Comparison of ENCODE assay signal across 15 mouse cellular contexts in genomic region chr7:4613740-4614403, GRCm38 (mm10). TPM values are rescaled to one million over a fixed set of nuclear protein-coding genes. Genes with fewer than 3 reads are reported as not detected.
DNase-seq lines count a peak whose midpoint lies in the region; ATAC-seq and TF ChIP-seq lines count a peak whose summit lies in the region.
"Had no signal": no experiment of that assay in that cellular context is flagged by ENCODE, and none has a peak within 500 bp of the region (broad histone marks: within the 10 kb centered on the region; RNA-seq: fewer than 3 reads in every experiment).

No protein-coding gene starts in this region.

- 19% methylated on average over 14 of the region's 14 CpGs for WGBS in bone marrow, adult 2 months
- 21% methylated on average over 14 of the region's 14 CpGs for WGBS in liver, embryonic 14.5 days (ENCODE audit: insufficient replicate concordance)
- 46% methylated on average over 14 of the region's 14 CpGs for WGBS in stomach, postnatal 0 days

- TF ChIP-seq CTCF in bone marrow, adult 2 months (IDR thresholded peaks at IDR 0.05; ENCODE audit: control insufficient read depth, insufficient read depth, low read length), result no peak
- TF ChIP-seq CTCF in liver, embryonic 14.5 days (IDR thresholded peaks at IDR 0.05; ENCODE audit: low read depth), result no peak
- no peak for TF ChIP-seq CTCF in stomach, postnatal 0 days (IDR thresholded peaks at IDR 0.05; ENCODE audit: low read depth)

- ATAC-seq in liver, embryonic 14.5 days (ENCODE audit: insufficient read depth), result peak; percentile 95
- no peak for ATAC-seq in stomach, postnatal 0 days (ENCODE audit: low FRiP score, low TSS enrichment)
- ATAC-seq: intestine, embryonic 15.5 days had no signal

- peak overlapping the region; percentile 42; the same call in 1 of the 2 replicates for H3K27ac ChIP-seq in bone marrow, adult 2 months (ENCODE audit: control insufficient read depth, insufficient read depth, low read depth, low read length, poor library complexity)
- H3K27ac ChIP-seq in liver, embryonic 14.5 days, result peak overlapping the region; percentile 76
- H3K27ac ChIP-seq in stomach, postnatal 0 days (replicated peaks), result no peak overlapping the region
- H3K27ac ChIP-seq: heart, embryonic 13.5 days; intestine, embryonic 15.5 days; left cerebral cortex, adult 2 months had no signal

- no peaks in the 10 kb centered on the region for H3K36me3 ChIP-seq in liver, embryonic 14.5 days (replicated peaks; ENCODE audit: control insufficient read depth, insufficient read depth, low read depth)
- no peaks in the 10 kb centered on the region for H3K36me3 ChIP-seq in stomach, postnatal 0 days (ENCODE audit: control insufficient read depth, insufficient read depth, low read length)
- H3K36me3 ChIP-seq: heart, embryonic 13.5 days; intestine, embryonic 15.5 days had no signal

- no peak for TF ChIP-seq POLR2A in bone marrow, adult 2 months (IDR thresholded peaks at IDR 0.05; ENCODE audit: borderline replicate concordance, control insufficient read depth, low read depth, low read length)

- H3K27me3 ChIP-seq in liver, embryonic 14.5 days (ENCODE audit: control insufficient read depth, insufficient read depth, low read length), result no peaks in the 10 kb centered on the region
- H3K27me3 ChIP-seq in stomach, postnatal 0 days (ENCODE audit: control insufficient read depth, insufficient read depth, low read length), result no peaks in the 10 kb centered on the region
- H3K27me3 ChIP-seq: heart, embryonic 13.5 days; intestine, embryonic 15.5 days had no signal

- H3K4me2 ChIP-seq in liver, embryonic 14.5 days (ENCODE audit: low read depth), result peak overlapping the region; percentile 60
- H3K4me2 ChIP-seq in stomach, postnatal 0 days (replicated peaks; ENCODE audit: low read depth), result no peak overlapping the region
- H3K4me2 ChIP-seq: heart, embryonic 13.5 days; intestine, embryonic 15.5 days; midbrain, embryonic 11.5 days had no signal

- no peak overlapping the region for H3K4me3 ChIP-seq in bone marrow, adult 2 months (replicated peaks; ENCODE audit: control insufficient read depth, low read depth, low read length)
- peak overlapping the region; percentile 12 to 44 for H3K4me3 ChIP-seq in liver, embryonic 14.5 days (ENCODE audit: insufficient read depth in 1 of 2, low read depth in 2 of 2, low read length in 2 of 2)
- no peak overlapping the region for H3K4me3 ChIP-seq in stomach, postnatal 0 days (ENCODE audit: low read depth, low read length)
- H3K4me3 ChIP-seq: heart, embryonic 13.5 days; intestine, embryonic 15.5 days; left cerebral cortex, adult 2 months had no signal

- H3K9me3 ChIP-seq in liver, embryonic 14.5 days (ENCODE audit: control insufficient read depth, low read length), result no peaks in the 10 kb centered on the region
- H3K9me3 ChIP-seq in stomach, postnatal 0 days (ENCODE audit: control insufficient read depth, low read length), result no peaks in the 10 kb centered on the region
- H3K9me3 ChIP-seq: heart, embryonic 13.5 days; intestine, embryonic 15.5 days had no signal

- DNase-seq in kidney, adult 11 months, result peak; percentile 35
- DNase-seq in kidney, postnatal 10 days, result no peak
- peak; percentile 81 for DNase-seq in CD4-positive helper T cell, adult 2 months (ENCODE audit: low read depth, low spot score)
- DNase-seq in liver, embryonic 14.5 days (ENCODE audit: low read depth in 3 of 3, low spot score in 3 of 3), result peak in 1 of 3 experiments; percentile 53
- no peak for DNase-seq in stomach, postnatal 0 days (ENCODE audit: low spot score)
- no peak for DNase-seq in cerebellum, postnatal 10 days
- DNase-seq in gastrocnemius, postnatal 10 days, result no peak
- DNase-seq: embryo, embryonic 11 days; lung, adult 2 months had no signal

- no peaks in the 10 kb centered on the region; the same call in 1 of the 2 replicates for H3K4me1 ChIP-seq in bone marrow, adult 2 months (ENCODE audit: control insufficient read depth, insufficient read depth, low read length)
- H3K4me1 ChIP-seq in liver, embryonic 14.5 days (replicated peaks; ENCODE audit: control insufficient read depth in 2 of 2, insufficient read depth in 2 of 2, low read length in 1 of 2), result peaks cover 9 to 12% of the 10 kb centered on the region in 2 experiments
- H3K4me1 ChIP-seq in stomach, postnatal 0 days (replicated peaks; ENCODE audit: control insufficient read depth, insufficient read depth), result no peaks in the 10 kb centered on the region
- H3K4me1 ChIP-seq: heart, embryonic 13.5 days; intestine, embryonic 15.5 days had no signal

- peak overlapping the region; percentile 45 for H3K9ac ChIP-seq in liver, embryonic 14.5 days (replicated peaks)
- H3K9ac ChIP-seq in stomach, postnatal 0 days (ENCODE audit: low read length), result no peak overlapping the region
- H3K9ac ChIP-seq: heart, embryonic 13.5 days; intestine, embryonic 15.5 days had no signal

- TF ChIP-seq EP300 in liver, embryonic 14.5 days (IDR thresholded peaks at IDR 0.05; ENCODE audit: low read depth), result peak; percentile 57
- no peak for TF ChIP-seq EP300 in stomach, postnatal 0 days (optimal IDR thresholded peaks at IDR 0.05)

RNA-seq across cellular contexts. Expression of gene Ptprh, which starts 10.0 kb away (rescaled TPM):
- polyA plus RNA-seq in bone marrow, adult 2 months (2011; ENCODE audit: insufficient read depth, insufficient read length, low replicate concordance, missing spikeins), result not detected in 2 replicates
- not detected in 2 replicates for polyA plus RNA-seq in liver, embryonic 14.5 days (2012; rRNA removed)
- not detected in 2 replicates for polyA plus RNA-seq in liver, embryonic 14.5 days (2014; fragmentation: Nextera tagmentation; extraction: Ambion mirVana)
- polyA plus RNA-seq in stomach, postnatal 0 days (2015; fragmentation: Nextera tagmentation; extraction: Ambion mirVana), result 1.9 TPM in 2 replicates
- not detected for total RNA-seq in gastrocnemius, postnatal 10 days (2021)
- total RNA-seq: neutrophil, adult 5-6 weeks had no signal
- polyA plus RNA-seq: midbrain, embryonic 11.5 days had no signal

RNA-seq across cellular contexts. Expression of gene Tmem86b, which starts 17.4 kb away (rescaled TPM):
- 36.2 and 42.5 TPM in 2 replicates for polyA plus RNA-seq in bone marrow, adult 2 months (2011; ENCODE audit: insufficient read depth, insufficient read length, low replicate concordance, missing spikeins)
- 36.4 and 51.0 TPM in 2 replicates for polyA plus RNA-seq in liver, embryonic 14.5 days (2012; rRNA removed)
- 30.5 and 32.9 TPM in 2 replicates for polyA plus RNA-seq in liver, embryonic 14.5 days (2014; fragmentation: Nextera tagmentation; extraction: Ambion mirVana)
- polyA plus RNA-seq in stomach, postnatal 0 days (2015; fragmentation: Nextera tagmentation; extraction: Ambion mirVana), result 0.22 and 0.23 TPM in 2 replicates
- 1 to 10 TPM; 4.6 to 5.2 TPM for total RNA-seq in gastrocnemius, postnatal 10 days (2021)

RNA-seq across cellular contexts. Expression of gene Ppp6r1, which starts 44.9 kb away (rescaled TPM):
- 53.3 and 89.0 TPM in 2 replicates for polyA plus RNA-seq in bone marrow, adult 2 months (2011; ENCODE audit: insufficient read depth, insufficient read length, low replicate concordance, missing spikeins)
- 30.8 and 33.6 TPM in 2 replicates for polyA plus RNA-seq in liver, embryonic 14.5 days (2012; rRNA removed)
- 4.3 and 5.1 TPM in 2 replicates for polyA plus RNA-seq in liver, embryonic 14.5 days (2014; fragmentation: Nextera tagmentation; extraction: Ambion mirVana)
- polyA plus RNA-seq in stomach, postnatal 0 days (2015; fragmentation: Nextera tagmentation; extraction: Ambion mirVana), result 3.9 and 6.2 TPM in 2 replicates
- total RNA-seq in gastrocnemius, postnatal 10 days (2021), result 10 to 100 TPM; 53.0 to 58.1 TPM

Comparison
In these comparisons a context has a peak if more than half of its experiments do, and no peak if none do; other contexts are left out.
1. DNase-seq: peak in kidney, adult 11 months (single experiment) and CD4-positive helper T cell, adult 2 months (single experiment); none in kidney, postnatal 10 days (single experiment), stomach, postnatal 0 days (single experiment), cerebellum, postnatal 10 days (0 of 2) and gastrocnemius, postnatal 10 days (single experiment).
2. H3K4me3 ChIP-seq: peak in liver, embryonic 14.5 days (2 of 2); none in bone marrow, adult 2 months (single experiment) and stomach, postnatal 0 days (single experiment).
3. RNA of gene Tmem86b, which starts 17.4 kb away (polyA plus RNA-seq): 30.5 to 51.0 TPM in liver, embryonic 14.5 days and 36.2 to 42.5 TPM in bone marrow, adult 2 months; 0.22 to 0.23 TPM in stomach, postnatal 0 days; every median in the first group is over 10 times any median in the second.